Mouse (Mus musculus): ENCODE measurements around the gene Mrgpra9. TPM values are rescaled to one million over a fixed set of nuclear protein-coding genes. Genes with fewer than 3 reads are reported as not detected.

Gene Mrgpra9
- polyA plus RNA-seq (2017; shearing (Covaris generic)) = not detected

DNA sequence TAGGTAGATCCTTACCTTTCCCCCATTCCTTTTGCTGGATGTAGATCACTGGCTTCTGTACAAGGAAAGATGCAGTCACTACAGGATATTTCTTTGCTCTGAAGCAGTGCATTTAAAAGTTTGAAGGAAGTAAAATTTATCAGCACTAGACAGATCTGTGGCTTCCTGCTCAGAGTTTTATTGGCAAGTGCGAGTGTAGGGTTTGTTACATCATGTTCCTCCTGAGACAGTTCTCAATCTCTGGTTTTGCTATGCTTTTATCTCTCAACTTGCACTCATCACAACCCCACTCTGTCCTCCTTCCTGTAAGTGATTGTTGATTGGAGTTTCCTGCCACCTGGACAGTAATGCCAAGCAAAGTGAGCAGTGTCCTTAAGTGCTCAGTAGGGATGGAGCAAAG, at the start of gene Mrgpra9:
Gene Mrgpra9, minus strand, starts transcription at position 79 of the 400 bp plus-strand sequence.

GRCm38 (mm10) chr7:47204830-47205229, 47.8 kb downstream of the Mrgpra9 start, which contains the start of gene Mrgpra6:
Mrgpra6 (minus strand) TSS chr7:47204920.

Other genes with a start within 250 kb of the Mrgpra9 start
- 10 to 100 TPM; 19.0 to 40.2 TPM for gene Spty2d1, start 244.4 kb downstream of the Mrgpra9 start, polyA plus RNA-seq (2017; shearing (Covaris generic))
- 1 to 10 TPM; 1.3 to 7.0 TPM for gene Tmem86a, start 202.2 kb downstream of the Mrgpra9 start, polyA plus RNA-seq (2017; shearing (Covaris generic))
- gene Ptpn5, start 119.2 kb downstream of the Mrgpra9 start, polyA plus RNA-seq (2017; shearing (Covaris generic)) = 1 to 10 TPM in 1 of 2 experiments, under 1 TPM in 1; 0.90 to 9.1 TPM
- not detected for gene Mrgpra6, start 47.9 kb downstream of the Mrgpra9 start, polyA plus RNA-seq (2017; shearing (Covaris generic))
- not detected for gene Mrgpra1, start 101.4 kb upstream of the Mrgpra9 start, polyA plus RNA-seq (2017; shearing (Covaris generic))
- gene Mrgpra2a, start 199.3 kb upstream of the Mrgpra9 start, polyA plus RNA-seq (2017; shearing (Covaris generic)) = under 1 TPM in 1 of 2 experiments, not detected in 1; 0.37 TPM